Mouse (Mus musculus) heart, postnatal 0 days (tissue): Measurements from ENCODE around the gene Tnfsf12.

Source experiments
- CTCF ChIP-seq: IDR thresholded peaks from 2 replicates; pipeline ENCODE4 v1.5.1; 2016; ENCODE audit warnings: antibody characterized with exemption, control low read depth, low read depth
- EP300 ChIP-seq: IDR thresholded peaks from 2 replicates; pipeline ENCODE4 v1.6.1; 2016; ENCODE audit warnings: antibody characterized with exemption, low read depth

- TF ChIP-seq CTCF (no peak), EP300 (no peak)
These were observed 30.8 kb downstream of the Tnfsf12 start for GRCm38 (mm10) chr11:69664841-69665240.
